Mouse (Mus musculus) thymus, adult 2 months (tissue): ENCODE results near the gene Tbc1d2.
"Not testable (repeated sequence)": the region's sequence is repeated elsewhere in the genome, so short reads cannot be mapped to it uniquely, and the experiment has no call there.

Experiments used
- CTCF ChIP-seq: fragments of 200-500 bp; IDR thresholded peaks from 2 replicates; pipeline ENCODE4 v1.5.1; 2012; ENCODE audit warnings: mild to moderate bottlenecking, control low read depth, low read length, moderate library complexity, borderline replicate concordance; ENCODE audit not compliant: control insufficient read depth, poor library complexity, insufficient read depth; ENCODE audit errors: extremely low read depth
- POLR2A ChIP-seq: fragments of 200-500 bp; IDR thresholded peaks from 2 replicates; pipeline ENCODE4 v1.6.1; 2012; ENCODE audit warnings: mild to moderate bottlenecking, low read length, control low read depth, moderate library complexity; ENCODE audit not compliant: control insufficient read depth, poor library complexity, insufficient read depth; ENCODE audit errors: extremely low read depth

DNA sequence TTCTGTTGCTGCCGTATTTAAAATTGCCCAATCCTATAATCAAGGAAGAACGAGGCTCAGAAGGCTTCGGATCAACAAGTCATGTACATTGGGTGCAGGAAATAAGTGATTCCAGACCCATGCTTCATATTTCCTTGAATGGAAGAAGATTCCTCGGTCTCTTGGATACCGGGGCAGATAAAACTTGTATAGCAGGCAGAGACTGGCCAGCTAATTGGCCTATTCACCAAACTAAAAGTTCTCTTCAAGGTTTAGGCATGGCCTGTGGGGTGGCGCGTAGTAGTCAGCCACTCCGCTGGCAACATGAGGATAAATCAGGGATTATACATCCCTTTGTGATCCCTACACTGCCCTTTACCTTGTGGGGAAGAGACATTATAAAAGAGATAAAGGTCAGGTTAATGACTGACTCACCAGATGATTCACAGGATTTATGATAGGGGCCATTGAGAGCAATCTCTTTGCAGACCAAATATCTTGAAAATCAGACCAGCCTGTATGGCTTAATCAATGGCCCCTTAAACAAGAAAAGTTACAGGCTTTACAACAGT, 71.1 kb downstream of the Tbc1d2 start:
- not testable (repeated sequence) for TF ChIP-seq CTCF, POLR2A
